Mouse (Mus musculus) lung, postnatal 25 days (tissue): ENCODE results near the gene Cnpy2.

Experiments
- DNase-seq: peaks from one replicate; pipeline ENCODE4 v3.0.0; 2022; ENCODE audit warnings: low spot score

Gene Cnpy2

DNA sequence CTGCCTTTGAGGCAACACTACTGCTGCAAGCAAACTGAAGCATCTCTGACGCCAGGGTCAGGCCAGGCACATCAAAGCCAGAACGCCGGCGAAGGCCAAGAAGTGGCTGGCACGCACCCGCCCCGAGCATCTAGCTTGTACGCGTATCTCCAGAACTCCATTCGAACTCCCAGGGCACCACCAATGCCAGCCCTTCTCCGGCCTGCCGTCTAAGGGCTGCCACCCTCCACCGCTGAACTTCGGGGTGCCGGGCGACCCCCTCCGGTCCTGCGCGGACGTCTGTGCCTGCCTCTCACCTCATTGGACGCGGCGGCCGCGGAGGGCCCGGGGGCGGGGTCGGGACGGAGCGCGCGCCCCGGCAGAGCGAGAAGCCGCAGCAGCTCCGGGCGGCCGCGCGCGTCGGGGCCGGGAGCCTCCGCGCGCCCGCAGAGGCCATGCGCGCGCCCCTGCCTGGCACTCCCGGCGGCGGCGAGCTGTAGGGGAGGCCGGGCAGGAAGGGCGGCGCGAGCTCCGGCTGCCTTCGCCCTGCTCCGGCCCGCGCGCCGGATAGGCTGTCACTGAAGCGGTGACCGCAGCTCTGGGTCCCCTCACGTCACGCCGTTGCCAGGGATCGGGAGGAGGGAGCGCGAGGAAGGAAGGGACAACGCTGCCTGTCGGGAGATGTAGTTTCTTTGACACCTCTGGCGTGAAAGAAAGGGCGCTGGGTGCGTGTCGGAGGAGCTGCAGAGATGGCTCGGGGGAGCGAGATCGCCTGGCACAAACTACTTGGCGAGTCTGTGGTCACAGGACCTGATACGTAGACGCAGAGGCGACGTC, 46.4 kb downstream of the Cnpy2 start, which contains the start of gene Coq10a:
Coq10a (minus strand) TSS at position 596 of the 816 bp plus-strand sequence.
- DNase-seq = peak; percentile 95

DNA sequence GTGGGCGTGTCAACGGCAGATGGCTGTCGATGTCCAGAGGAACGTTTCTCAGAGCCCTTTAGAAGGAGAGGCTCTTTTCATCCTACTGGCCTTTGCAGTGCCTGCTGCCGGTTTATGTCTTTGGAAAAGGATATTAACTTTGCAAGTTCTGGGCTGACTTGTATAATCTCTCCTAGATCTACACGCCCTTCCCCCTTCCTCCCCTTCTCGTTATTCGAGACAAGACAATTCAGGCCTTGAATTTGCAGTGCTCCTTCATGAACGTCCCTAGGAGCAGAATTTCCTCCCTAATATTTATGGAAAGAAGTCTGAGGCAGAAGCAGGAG, 46.9 kb downstream of the Cnpy2 start:
- no peak for DNase-seq

DNA sequence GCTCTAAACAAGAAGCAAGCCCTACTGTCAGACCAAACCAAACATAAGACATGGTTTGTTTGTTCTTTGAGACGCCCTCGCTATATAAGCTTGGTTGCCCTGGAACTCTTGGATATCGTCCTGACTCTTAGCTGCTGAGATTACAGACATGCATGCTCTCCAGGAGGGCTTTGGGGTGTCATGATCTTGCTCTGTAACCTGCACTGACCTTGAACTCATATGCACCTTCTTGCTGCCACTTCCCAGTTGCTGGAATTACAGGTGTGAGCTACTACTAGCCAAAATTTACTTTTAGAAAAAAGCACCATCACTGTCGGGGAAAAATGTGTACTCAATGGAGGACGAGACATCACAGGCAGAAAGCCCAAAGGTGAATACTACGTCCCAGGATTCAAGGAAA, 47.3 kb downstream of the Cnpy2 start:
- DNase-seq = no peak

DNA sequence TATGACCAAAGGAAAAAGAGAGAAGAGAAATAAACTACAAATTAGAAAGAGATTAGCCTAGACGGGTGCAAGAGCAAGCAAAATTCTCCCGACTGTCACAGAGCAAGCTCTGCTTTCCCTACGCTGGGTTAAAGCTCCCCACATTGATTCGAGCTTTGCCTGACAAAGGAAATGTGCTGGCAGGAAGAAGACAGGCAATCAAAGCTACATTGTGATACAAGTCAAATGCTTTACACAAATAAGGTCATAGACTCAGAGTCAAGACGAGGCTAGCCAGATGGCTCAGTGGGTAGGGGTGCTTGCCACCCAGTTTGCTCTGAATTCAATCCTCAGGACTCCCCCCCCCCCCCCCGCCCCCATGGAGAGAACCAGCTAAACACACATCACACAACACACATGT, 47.8 kb downstream of the Cnpy2 start:
- DNase-seq = no peak

DNA sequence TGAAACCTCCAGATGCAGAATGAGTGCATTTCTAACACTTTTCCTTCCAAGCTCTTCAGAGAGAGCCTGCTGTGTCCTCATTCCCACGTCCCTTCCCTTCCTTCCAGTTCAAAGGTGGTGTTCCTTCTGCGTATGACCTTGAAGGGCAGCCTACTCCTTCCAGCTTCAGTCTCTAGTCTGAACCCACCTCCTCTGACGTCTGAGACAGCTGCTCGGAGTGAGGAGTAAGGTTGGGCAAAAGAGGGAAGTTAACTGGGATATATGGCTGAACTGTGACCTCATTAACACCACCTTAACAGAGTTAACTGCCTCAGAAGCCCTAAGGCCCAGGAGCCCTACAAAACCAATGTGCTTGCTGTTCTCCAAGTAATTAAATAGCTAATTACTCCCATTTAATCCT, 48.3 kb downstream of the Cnpy2 start:
- DNase-seq = no peak

DNA sequence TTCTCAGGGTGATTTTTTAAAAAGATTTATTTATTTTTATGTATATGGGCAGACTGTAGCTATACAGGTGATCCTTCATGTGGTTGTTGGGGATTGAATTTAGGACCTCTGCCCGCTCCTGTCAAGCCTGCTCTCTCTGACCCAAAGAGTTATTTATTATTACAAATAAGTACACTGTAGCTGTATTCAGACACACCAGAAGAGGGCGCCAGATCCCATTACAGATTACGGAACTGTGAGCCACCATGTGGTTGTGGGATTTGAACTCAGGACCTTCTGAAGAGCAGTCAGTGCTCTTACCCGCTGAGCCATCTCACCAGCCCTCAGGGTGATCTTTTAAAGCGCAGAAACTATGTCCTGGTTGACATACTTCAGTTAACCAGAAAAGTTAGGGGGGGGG, 49.9 kb downstream of the Cnpy2 start:
- DNase-seq = no peak

DNA sequence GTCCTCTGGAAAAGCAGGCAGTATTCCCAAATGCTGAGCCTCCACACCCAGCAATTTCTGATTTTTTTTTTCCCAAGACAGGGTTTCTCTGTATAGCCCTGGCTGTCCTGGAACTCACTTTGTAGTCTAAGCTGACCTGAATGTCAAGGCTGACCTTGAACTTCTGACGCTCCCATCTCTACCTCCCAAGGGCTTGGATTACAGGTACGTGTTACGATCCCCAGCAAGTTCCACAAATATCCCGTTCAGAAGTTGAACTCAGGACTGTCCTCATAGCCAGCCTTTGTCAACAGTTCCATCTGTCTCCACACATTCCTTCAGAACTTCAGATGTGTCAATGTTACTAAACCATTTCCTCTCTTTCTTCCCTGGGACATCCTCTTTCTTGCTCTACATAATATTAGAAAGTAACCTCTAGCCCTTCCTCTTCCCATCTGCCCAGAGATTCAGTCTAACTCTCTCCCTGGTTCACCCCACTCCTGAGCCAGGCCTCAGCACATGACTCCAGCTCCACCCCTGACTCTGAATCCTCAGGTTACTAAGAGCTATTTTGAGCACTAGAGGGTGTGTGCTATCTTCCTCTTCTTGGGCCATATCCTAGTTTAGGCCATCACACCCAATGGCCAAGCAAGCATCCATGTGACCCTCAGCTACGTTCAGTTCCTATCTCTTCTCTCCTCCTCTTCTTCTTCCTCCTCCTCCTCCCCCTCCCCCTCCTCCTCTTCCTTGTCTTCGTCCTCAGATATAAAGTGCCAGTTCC, 50.9 kb downstream of the Cnpy2 start:
- peak; percentile 54 for DNase-seq

DNA sequence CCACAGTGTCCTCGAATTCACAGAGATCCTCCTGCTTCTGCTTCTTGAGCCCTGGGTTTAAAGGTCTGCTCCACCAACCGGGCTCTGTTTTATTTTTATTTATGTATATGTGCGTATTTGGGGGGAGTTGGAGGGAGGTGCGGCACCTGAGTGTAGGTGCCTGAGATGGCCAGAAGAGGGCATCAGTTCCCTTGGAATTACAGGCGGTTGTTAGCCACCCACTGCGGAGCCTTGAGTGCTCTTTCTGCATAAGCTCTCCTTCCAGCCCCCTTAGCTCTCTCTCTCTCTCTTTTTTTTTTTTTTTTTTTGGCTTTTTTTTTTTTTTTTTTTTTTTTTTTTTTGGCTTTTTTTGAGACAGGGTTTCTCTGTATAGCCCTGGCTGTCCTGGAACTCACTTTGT, 52.1 kb downstream of the Cnpy2 start:
- no peak for DNase-seq

DNA sequence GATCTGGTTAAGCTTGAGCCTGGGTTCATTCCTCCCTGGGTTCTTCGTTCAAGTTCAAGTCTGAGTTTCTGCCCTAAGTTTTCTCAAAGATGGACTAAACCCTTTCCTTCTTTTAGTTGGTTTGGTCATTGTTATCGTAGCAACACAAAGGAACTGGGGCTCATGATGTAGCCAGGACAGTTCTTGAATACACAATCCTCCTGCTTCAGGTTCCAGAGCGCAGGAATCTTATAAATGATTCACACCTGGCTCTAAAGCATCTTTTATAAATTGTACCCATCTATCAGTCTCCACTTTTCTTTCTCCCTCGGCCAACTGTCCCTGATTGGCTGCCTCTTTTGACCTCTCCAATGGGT, 53.8 kb downstream of the Cnpy2 start:
- DNase-seq = no peak

DNA sequence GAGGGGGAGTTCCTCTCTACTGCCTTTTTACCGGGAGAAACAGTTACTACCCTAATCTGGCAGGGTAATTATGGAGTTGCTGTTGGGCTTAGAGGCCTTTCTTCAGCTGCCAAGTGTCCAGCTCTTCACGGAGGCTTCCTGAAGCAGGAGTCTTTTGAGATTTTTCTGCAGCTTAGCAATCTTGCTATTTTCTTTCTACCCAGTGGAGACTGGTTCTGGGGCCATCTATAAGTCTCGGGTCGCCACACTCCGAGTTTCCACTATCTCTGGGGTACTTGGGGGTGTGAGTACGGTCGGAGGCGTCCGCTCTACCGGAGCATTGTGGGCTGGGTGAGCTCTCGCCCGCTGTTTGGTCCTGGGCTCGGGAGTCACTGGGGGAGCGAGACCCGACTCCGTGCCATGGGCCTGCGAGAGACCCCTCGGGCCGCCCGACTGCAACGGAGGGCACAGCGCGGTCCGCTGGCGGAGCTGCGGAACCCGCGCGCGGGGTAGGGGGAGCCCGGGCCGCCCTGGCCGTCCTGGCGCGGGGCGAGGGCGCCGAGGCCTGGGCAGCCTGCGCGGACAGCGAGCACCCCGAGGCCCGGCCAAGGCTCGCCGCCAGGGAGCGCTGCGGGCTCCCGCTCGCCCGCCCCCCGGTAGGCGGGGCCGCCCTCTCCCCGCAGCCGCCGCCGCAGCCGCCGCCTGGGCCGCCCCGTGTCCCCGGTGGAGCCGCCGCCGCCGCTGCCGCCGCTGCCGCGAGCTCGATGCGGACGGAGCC, 54.4 kb downstream of the Cnpy2 start, which contains the start of gene Ankrd52:
Ankrd52 (plus strand) TSS at position 661 of the 757 bp plus-strand sequence.
- peak; percentile 84 for DNase-seq
